8 mouse cellular contexts compared by ENCODE assay signal in the genomic region with DNA sequence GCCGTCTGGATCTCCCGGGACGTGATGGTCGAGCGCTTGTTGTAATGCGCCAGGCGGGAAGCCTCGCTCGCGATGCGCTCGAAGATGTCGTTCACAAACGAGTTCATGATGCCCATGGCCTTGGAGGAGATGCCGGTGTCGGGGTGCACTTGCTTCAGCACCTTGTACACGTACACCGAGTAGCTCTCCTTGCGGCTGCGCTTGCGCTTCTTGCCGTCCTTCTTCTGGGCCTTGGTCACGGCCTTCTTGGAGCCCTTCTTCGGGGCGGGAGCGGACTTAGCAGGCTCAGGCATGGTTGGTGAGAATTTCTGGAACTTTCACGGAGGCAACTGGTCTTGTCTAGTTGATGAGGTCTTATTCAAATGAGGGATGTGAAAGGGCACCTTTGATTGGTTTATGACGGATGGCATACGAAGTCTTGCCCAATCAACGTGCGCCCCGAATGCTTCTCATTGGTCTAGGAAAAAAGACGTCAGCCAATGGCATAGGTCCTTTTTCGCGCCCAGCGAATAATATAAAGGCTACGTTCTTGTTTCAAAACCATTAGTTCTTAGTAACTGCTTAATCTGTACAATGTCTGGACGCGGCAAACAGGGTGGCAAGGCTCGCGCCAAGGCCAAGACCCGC. TPM values are rescaled to one million over a fixed set of nuclear protein-coding genes. Genes with fewer than 3 reads are reported as not detected.
A peak's percentile ranks its signal among the peaks of the same experiment; 100 is the strongest.
DNase-seq lines count a peak whose midpoint lies in the region; ATAC-seq lines count a peak whose summit lies in the region.
"Not testable (repeated sequence)": the region's sequence is repeated elsewhere in the genome, so short reads cannot be mapped to it uniquely, and the experiment has no call there.

A gene (minus strand): TSS at position 299 of the 627 bp plus-strand sequence.
A gene (plus strand): TSS at position 484 of the 627 bp plus-strand sequence.

- ATAC-seq in intestine, embryonic 15.5 days = peak; percentile 89
- ATAC-seq in megakaryocyte-erythroid progenitor cell, adult 5-6 weeks (replicated peaks; ENCODE audit: low FRiP score, low TSS enrichment, poor library complexity, severe bottlenecking) = peak; percentile 70

- H3K4me3 ChIP-seq in intestine, embryonic 15.5 days (replicated peaks) = peak within 1 kb of the TSS; percentile 42

- H3K4me2 ChIP-seq in intestine, embryonic 15.5 days (replicated peaks) = peak within 1 kb of the TSS; percentile 66

- not testable (repeated sequence) for H3K4me1 ChIP-seq in intestine, embryonic 15.5 days (replicated peaks)

- under 1% methylated on average over 36 of the region's 42 CpGs for WGBS in intestine, embryonic 15.5 days

- H3K27ac ChIP-seq in intestine, embryonic 15.5 days = peak within 1 kb of the TSS; percentile 93

- intact Hi-C loops in gastrocnemius, postnatal 36 days (cut with DNase I); left cerebral cortex, postnatal 14 days (cut with DNase I): not testable (repeated sequence)

- not testable (repeated sequence) for H3K36me3 ChIP-seq in intestine, embryonic 15.5 days

- H3K27me3 ChIP-seq in intestine, embryonic 15.5 days (replicated peaks) = not testable (repeated sequence)

- peak; percentile 88 for DNase-seq in adrenal gland, postnatal 10 days
- DNase-seq in embryo, embryonic 9.5 days (ENCODE audit: extremely low spot score) = peak; percentile 94
- peak; percentile 68 to 71 for DNase-seq in gastrocnemius, postnatal 36 days
- DNase-seq in left cerebral cortex, postnatal 14 days (ENCODE audit: low spot score in 2 of 2) = peak; percentile 96 to 98
- DNase-seq in right cerebral cortex, postnatal 14 days = peak; percentile 88
- DNase-seq in urinary bladder, postnatal 36 days (ENCODE audit: low spot score in 2 of 2) = peak; percentile 66 to 86

- H3K9ac ChIP-seq in intestine, embryonic 15.5 days = peak within 1 kb of the TSS; percentile 56

- H3K9me3 ChIP-seq in intestine, embryonic 15.5 days = not testable (repeated sequence)

RNA-seq across cellular contexts. Expression of the first gene that starts in this region (rescaled TPM):
- total RNA-seq in adrenal gland, postnatal 10 days (2021) = 100 to 1,000 TPM; 168 to 215 TPM
- total RNA-seq in gastrocnemius, postnatal 36 days (2021) = 1 to 10 TPM; 7.5 to 8.5 TPM
- polyA plus RNA-seq in intestine, embryonic 15.5 days (2015; fragmentation: Nextera tagmentation; extraction: Ambion mirVana) = 4.2 and 4.5 TPM in 2 replicates
- total RNA-seq in left cerebral cortex, postnatal 14 days (2021) = 10 to 100 TPM; 24.6 to 36.3 TPM
- 342 and 512 TPM in 2 replicates for total RNA-seq in megakaryocyte-erythroid progenitor cell, adult 5-6 weeks (2014; fragmentation: Nextera tagmentation)
- total RNA-seq in megakaryocyte-erythroid progenitor cell, adult 5-6 weeks (2017) = 329 and 662 TPM in 2 replicates

RNA-seq across cellular contexts. Expression of the second gene that starts in this region (rescaled TPM):
- 10 to 100 TPM; 47.4 to 49.2 TPM for total RNA-seq in adrenal gland, postnatal 10 days (2021)
- total RNA-seq in gastrocnemius, postnatal 36 days (2021) = 1 to 10 TPM; 1.2 to 2.2 TPM
- polyA plus RNA-seq in intestine, embryonic 15.5 days (2015; fragmentation: Nextera tagmentation; extraction: Ambion mirVana) = 1.8 and 3.0 TPM in 2 replicates
- total RNA-seq in left cerebral cortex, postnatal 14 days (2021) = 1 to 10 TPM; 3.0 to 5.1 TPM
- total RNA-seq in megakaryocyte-erythroid progenitor cell, adult 5-6 weeks (2014; fragmentation: Nextera tagmentation) = 1.4 and 11.1 TPM in 2 replicates
- total RNA-seq in megakaryocyte-erythroid progenitor cell, adult 5-6 weeks (2017) = 1,263 and 1,317 TPM in 2 replicates

Comparison
In these comparisons a context has a peak if more than half of its experiments do, and no peak if none do; other contexts are left out.
1. Peak in every context shown above with its lines: DNase-seq, ATAC-seq, H3K4me3 ChIP-seq and H3K27ac ChIP-seq.
2. RNA of the first gene that starts in this region (total RNA-seq): 329 to 662 TPM in megakaryocyte-erythroid progenitor cell, adult 5-6 weeks and 168 to 215 TPM in adrenal gland, postnatal 10 days; 24.6 to 36.3 TPM in left cerebral cortex, postnatal 14 days and 7.5 to 8.5 TPM in gastrocnemius, postnatal 36 days; every median in the first group is over 4 times any median in the second.